Mouse (Mus musculus): ENCODE measurements at regions not wholly inside any gene's neighbourhood (a gene's known extent, or its start where the extent isn't known, plus 50 kb on each side); places are given as distances from the start of the nearest gene placed in this dataset.
A peak's percentile ranks its signal among the peaks of the same experiment; 100 is the strongest.

GRCm38 (mm10) chr17:45863031-45863430 lies 129.4 kb upstream of the 1600014C23Rik start:
- no peaks in the 10 kb centered on the region for H3K9me3 ChIP-seq (ENCODE audit: control insufficient read depth, low read length)
- WGBS, result 76% methylated on average over 3 of the region's 3 CpGs
- no peaks in the 10 kb centered on the region for H3K4me1 ChIP-seq (replicated peaks; ENCODE audit: control insufficient read depth, insufficient read depth, low read length)

DNA sequence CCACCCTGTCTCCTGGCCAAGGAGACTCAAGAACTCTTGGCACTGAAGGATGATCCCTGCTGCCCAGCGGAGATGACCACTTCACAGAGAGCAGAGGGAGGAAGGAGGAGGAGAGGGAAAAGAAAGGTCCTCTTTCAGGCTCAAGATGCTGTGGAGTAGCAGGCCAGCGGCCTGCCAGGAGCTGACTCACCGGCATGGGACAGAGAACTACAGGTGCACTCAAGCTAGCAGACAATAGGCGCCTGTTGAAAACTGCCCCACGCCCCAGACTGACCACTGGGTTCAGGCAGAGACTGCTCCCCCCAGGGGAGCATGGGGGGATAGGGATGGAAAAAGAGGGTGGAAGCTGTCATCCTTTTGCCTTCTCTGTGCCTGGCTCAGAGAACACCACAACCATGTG lies 125.8 kb upstream of the 1600014C23Rik start:
- no peaks in the 10 kb centered on the region for H3K27me3 ChIP-seq (ENCODE audit: control insufficient read depth, insufficient read depth, low read length)
- H3K4me2 ChIP-seq (ENCODE audit: low read depth, low read length, severe bottlenecking), result no peak overlapping the region
- no peaks in the 10 kb centered on the region for H3K4me1 ChIP-seq (replicated peaks; ENCODE audit: control insufficient read depth, insufficient read depth, low read length)
- H3K27ac ChIP-seq (ENCODE audit: low read depth, low read length), result no peak overlapping the region
- DNase-seq (ENCODE audit: low spot score) (no peak), ATAC-seq (replicated peaks; ENCODE audit: low FRiP score) (no peak)
- H3K9ac ChIP-seq (ENCODE audit: low read length), result no peak overlapping the region
- H3K4me3 ChIP-seq (ENCODE audit: low read depth, low read length), result no peak overlapping the region
- no peaks in the 10 kb centered on the region for H3K36me3 ChIP-seq (ENCODE audit: control insufficient read depth, insufficient read depth, low read length)
- 80% methylated on average over 5 of the region's 5 CpGs for WGBS
- no peaks in the 10 kb centered on the region for H3K9me3 ChIP-seq (ENCODE audit: control insufficient read depth, low read length)

More at GRCm38 (mm10) chr17:45863031-45863430, 129.4 kb upstream of the 1600014C23Rik start:
- H3K9ac ChIP-seq (ENCODE audit: low read length), result no peak overlapping the region
- H3K4me2 ChIP-seq (ENCODE audit: low read depth, low read length, severe bottlenecking), result no peak overlapping the region
- no peak overlapping the region for H3K4me3 ChIP-seq (ENCODE audit: low read depth, low read length)
- ATAC-seq (replicated peaks; ENCODE audit: low FRiP score), result no peak
- no peak overlapping the region for H3K27ac ChIP-seq (ENCODE audit: low read depth, low read length)
- no peak for DNase-seq (ENCODE audit: low spot score)
- H3K36me3 ChIP-seq (ENCODE audit: control insufficient read depth, insufficient read depth, low read length), result no peaks in the 10 kb centered on the region
- no peaks in the 10 kb centered on the region for H3K27me3 ChIP-seq (ENCODE audit: control insufficient read depth, insufficient read depth, low read length)

DNA sequence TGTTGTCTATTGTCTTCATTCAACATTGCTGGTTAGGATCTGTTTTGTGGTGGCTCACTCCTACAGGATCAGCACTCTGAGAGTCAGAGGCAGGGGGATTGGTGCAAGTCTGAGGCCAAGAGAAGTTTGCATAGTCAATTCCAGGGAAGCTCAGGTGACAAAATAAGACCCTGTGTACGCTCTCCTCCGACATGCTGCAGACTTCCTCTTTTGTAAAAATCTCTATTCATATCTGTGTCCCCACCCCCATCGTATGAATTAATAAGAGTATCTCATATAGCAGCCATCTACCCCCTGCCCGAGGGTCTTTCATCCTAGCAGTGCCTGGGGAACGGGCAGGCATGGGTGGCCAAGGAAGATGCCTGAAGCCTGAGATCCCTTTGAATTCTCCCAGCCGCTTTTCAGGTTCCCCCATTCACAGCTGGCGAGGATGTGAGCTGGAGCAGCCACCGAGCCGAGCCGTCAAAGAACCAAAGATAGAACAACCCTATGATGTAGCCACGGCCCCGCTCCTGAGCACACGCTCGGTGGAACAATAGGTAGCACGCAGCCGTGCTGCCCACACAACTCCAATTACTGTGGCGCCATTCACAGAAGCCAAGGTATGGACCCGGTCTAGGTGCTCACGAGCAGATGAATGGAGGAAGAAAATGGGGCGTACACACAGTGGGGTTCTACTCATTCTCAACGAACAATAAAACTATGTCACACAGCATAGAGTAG lies 120.4 kb upstream of the 1600014C23Rik start:
- H3K4me1 ChIP-seq (replicated peaks; ENCODE audit: control insufficient read depth, insufficient read depth, low read length), result peaks cover 3% of the 10 kb centered on the region
- ATAC-seq (replicated peaks; ENCODE audit: low FRiP score) (no peak), DNase-seq (ENCODE audit: low spot score) (no peak)
- no peaks in the 10 kb centered on the region for H3K36me3 ChIP-seq (ENCODE audit: control insufficient read depth, insufficient read depth, low read length)
- no peak overlapping the region for H3K4me2 ChIP-seq (ENCODE audit: low read depth, low read length, severe bottlenecking)
- H3K27me3 ChIP-seq (ENCODE audit: control insufficient read depth, insufficient read depth, low read length), result no peaks in the 10 kb centered on the region
- no peak overlapping the region for H3K9ac ChIP-seq (ENCODE audit: low read length)
- 75% methylated on average over 21 of the region's 21 CpGs for WGBS
- no peaks in the 10 kb centered on the region for H3K9me3 ChIP-seq (ENCODE audit: control insufficient read depth, low read length)
- H3K27ac ChIP-seq (ENCODE audit: low read depth, low read length), result no peak overlapping the region
- H3K4me3 ChIP-seq (ENCODE audit: low read depth, low read length), result no peak overlapping the region

- no peaks in the 10 kb centered on the region for H3K27me3 ChIP-seq (ENCODE audit: control insufficient read depth, insufficient read depth, low read length)
- no peak overlapping the region for H3K4me2 ChIP-seq (ENCODE audit: low read depth, low read length, severe bottlenecking)
- peaks cover 3% of the 10 kb centered on the region for H3K4me1 ChIP-seq (replicated peaks; ENCODE audit: control insufficient read depth, insufficient read depth, low read length)
- H3K9me3 ChIP-seq (ENCODE audit: control insufficient read depth, low read length), result no peaks in the 10 kb centered on the region
- DNase-seq (ENCODE audit: low spot score) (no peak), ATAC-seq (replicated peaks; ENCODE audit: low FRiP score) (no peak)
- H3K9ac ChIP-seq (ENCODE audit: low read length), result no peak overlapping the region
- H3K27ac ChIP-seq (ENCODE audit: low read depth, low read length), result no peak overlapping the region
- H3K36me3 ChIP-seq (ENCODE audit: control insufficient read depth, insufficient read depth, low read length), result no peaks in the 10 kb centered on the region
- WGBS, result 45% methylated on average over 5 of the region's 5 CpGs
- H3K4me3 ChIP-seq (ENCODE audit: low read depth, low read length), result no peak overlapping the region
Observed at GRCm38 (mm10) chr17:45852402-45852801, 118.8 kb upstream of the 1600014C23Rik start.

DNA sequence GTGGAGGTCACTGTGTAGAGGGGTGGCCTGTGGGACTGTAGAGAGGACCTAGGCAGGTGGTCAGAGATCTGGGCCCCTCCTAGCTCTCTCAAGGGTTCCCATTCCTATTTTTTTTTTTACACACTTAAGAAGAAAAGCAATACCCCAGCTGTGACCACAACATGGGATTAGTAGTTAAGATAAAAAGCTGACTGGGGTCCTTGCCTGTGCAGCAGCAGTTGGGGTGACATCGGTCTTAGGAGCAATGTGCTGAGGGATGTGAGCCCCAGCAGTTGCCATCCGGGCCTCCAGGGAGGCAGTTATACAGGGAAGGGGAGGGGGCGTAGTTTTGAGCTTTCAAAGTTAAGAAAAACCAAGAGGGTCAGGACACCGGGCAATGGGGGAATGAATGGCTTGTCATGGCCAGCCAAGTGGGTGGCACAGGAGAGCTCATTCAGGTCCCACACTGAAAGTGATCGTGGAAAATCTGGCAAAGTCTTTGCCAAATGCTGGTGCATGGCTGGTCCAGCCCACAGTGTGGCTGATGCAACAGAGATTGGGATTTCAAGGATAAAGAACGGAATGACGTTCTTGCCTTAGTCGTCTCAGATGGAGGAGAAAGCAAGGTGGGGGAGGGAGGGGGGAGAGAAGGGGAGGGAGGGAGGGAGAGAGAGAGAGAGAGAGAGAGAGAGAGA lies 118.2 kb upstream of the 1600014C23Rik start:
- ATAC-seq (replicated peaks; ENCODE audit: low FRiP score) (no peak), DNase-seq (ENCODE audit: low spot score) (no peak)
- Histone ChIP-seq H3K36me3 (ENCODE audit: control insufficient read depth, insufficient read depth, low read length) (no peaks in the 10 kb centered on the region), H3K4me1 (replicated peaks; ENCODE audit: control insufficient read depth, insufficient read depth, low read length) (peaks cover 3% of the 10 kb centered on the region), H3K4me2 (ENCODE audit: low read depth, low read length, severe bottlenecking) (no peak overlapping the region), H3K27me3 (ENCODE audit: control insufficient read depth, insufficient read depth, low read length) (no peaks in the 10 kb centered on the region), H3K9me3 (ENCODE audit: control insufficient read depth, low read length) (no peaks in the 10 kb centered on the region), H3K9ac (ENCODE audit: low read length) (no peak overlapping the region), H3K27ac (ENCODE audit: low read depth, low read length) (no peak overlapping the region), H3K4me3 (ENCODE audit: low read depth, low read length) (no peak overlapping the region)
- WGBS, result 57% methylated on average over 8 of the region's 8 CpGs

DNA sequence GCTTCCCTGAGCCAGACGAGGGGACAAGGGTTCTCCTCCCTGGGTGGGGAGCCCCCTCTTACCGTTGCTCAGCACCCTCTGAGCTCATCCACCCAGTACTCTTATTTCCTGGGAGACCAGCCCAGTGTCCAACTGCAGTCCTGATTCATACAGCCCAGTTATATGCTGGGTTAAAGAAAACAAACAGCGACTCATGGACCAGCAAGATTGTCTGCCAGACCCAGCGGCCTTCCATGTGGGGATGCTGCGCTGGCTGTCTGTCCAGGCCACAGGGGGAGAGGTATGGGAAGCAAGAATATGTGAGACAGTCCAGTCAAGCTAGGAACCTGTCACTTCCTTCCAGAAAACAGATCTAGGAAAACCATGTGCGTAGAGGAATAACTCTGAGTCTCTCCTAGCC lies 117.3 kb upstream of the 1600014C23Rik start:
- H3K27me3 ChIP-seq (ENCODE audit: control insufficient read depth, insufficient read depth, low read length), result no peaks in the 10 kb centered on the region

DNA sequence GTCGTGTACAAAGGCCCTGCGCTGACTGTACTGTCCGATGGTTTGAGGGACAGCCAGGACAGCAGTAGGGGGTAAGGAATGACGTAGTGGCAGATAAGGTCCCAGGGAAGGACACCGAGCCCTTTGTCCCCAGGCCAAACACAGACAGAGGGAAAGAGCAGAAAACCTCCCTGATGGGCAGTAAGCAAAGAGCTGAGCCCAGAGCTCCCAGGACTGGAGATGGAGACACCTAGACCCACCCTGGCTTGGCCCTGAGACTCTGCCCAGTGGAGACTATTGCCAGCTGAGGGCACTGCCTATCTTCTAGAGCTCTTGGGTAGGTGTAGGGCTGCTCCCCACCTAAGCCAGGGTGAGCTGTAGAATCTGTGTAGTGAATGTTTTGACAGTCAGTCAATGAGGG lies 116.5 kb upstream of the 1600014C23Rik start:
- Histone ChIP-seq H3K9ac (ENCODE audit: low read length) (no peak overlapping the region), H3K4me2 (ENCODE audit: low read depth, low read length, severe bottlenecking) (no peak overlapping the region), H3K4me1 (replicated peaks; ENCODE audit: control insufficient read depth, insufficient read depth, low read length) (peaks cover 3% of the 10 kb centered on the region), H3K9me3 (ENCODE audit: control insufficient read depth, low read length) (no peaks in the 10 kb centered on the region), H3K27ac (ENCODE audit: low read depth, low read length) (no peak overlapping the region), H3K36me3 (ENCODE audit: control insufficient read depth, insufficient read depth, low read length) (no peaks in the 10 kb centered on the region), H3K27me3 (ENCODE audit: control insufficient read depth, insufficient read depth, low read length) (no peaks in the 10 kb centered on the region), H3K4me3 (ENCODE audit: low read depth, low read length) (no peak overlapping the region)
- no peak for ATAC-seq (replicated peaks; ENCODE audit: low FRiP score)
- no peak for DNase-seq (ENCODE audit: low spot score)
- 88% methylated on average over 5 of the region's 5 CpGs for WGBS

More for the DNA sequence above, 117.3 kb upstream of the 1600014C23Rik start:
- no peak for ATAC-seq (replicated peaks; ENCODE audit: low FRiP score)
- Histone ChIP-seq H3K4me2 (ENCODE audit: low read depth, low read length, severe bottlenecking) (no peak overlapping the region), H3K4me1 (replicated peaks; ENCODE audit: control insufficient read depth, insufficient read depth, low read length) (peaks cover 3% of the 10 kb centered on the region), H3K27ac (ENCODE audit: low read depth, low read length) (no peak overlapping the region), H3K4me3 (ENCODE audit: low read depth, low read length) (no peak overlapping the region), H3K9ac (ENCODE audit: low read length) (no peak overlapping the region), H3K9me3 (ENCODE audit: control insufficient read depth, low read length) (no peaks in the 10 kb centered on the region), H3K36me3 (ENCODE audit: control insufficient read depth, insufficient read depth, low read length) (no peaks in the 10 kb centered on the region)
- 85% methylated on average over 6 of the region's 6 CpGs for WGBS
- no peak for DNase-seq (ENCODE audit: low spot score)

DNA sequence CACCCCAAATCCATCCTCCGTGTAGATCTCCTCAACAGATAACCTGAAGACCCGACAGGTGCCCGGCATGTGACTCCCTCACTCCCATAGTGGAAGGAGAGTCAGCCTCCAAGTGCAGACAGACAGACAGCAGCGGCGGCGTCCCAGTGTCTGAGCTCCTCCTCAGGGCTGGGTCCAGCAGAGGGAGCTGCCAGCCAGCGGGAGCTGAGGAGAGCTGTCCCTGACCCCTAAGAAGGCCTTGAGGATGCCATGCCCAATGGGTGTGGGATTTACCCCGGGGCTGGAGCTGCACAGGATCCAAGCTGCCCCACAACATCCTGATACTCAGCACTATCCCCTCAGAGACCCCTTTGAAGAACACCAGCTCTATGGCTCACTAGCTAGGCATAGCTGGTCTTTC lies 115.0 kb upstream of the 1600014C23Rik start:
- Histone ChIP-seq H3K4me3 (ENCODE audit: low read depth, low read length) (no peak overlapping the region), H3K4me2 (ENCODE audit: low read depth, low read length, severe bottlenecking) (no peak overlapping the region), H3K9ac (ENCODE audit: low read length) (no peak overlapping the region), H3K9me3 (ENCODE audit: control insufficient read depth, low read length) (no peaks in the 10 kb centered on the region), H3K4me1 (replicated peaks; ENCODE audit: control insufficient read depth, insufficient read depth, low read length) (peaks cover 3% of the 10 kb centered on the region), H3K27ac (ENCODE audit: low read depth, low read length) (no peak overlapping the region), H3K27me3 (ENCODE audit: control insufficient read depth, insufficient read depth, low read length) (no peaks in the 10 kb centered on the region), H3K36me3 (ENCODE audit: control insufficient read depth, insufficient read depth, low read length) (no peaks in the 10 kb centered on the region)
- peak; percentile 61 for DNase-seq (ENCODE audit: low spot score)
- 30% methylated on average over 8 of the region's 8 CpGs for WGBS
- no peak for ATAC-seq (replicated peaks; ENCODE audit: low FRiP score)
